Mouse (Mus musculus) adrenal gland, adult 2 months (tissue): Measurements from ENCODE around the gene Zc3h7b. TPM values are rescaled to one million over a fixed set of nuclear protein-coding genes. Genes with fewer than 3 reads are reported as not detected.
A peak's percentile ranks its signal among the peaks of the same experiment; 100 is the strongest.

Source experiments
- DNase-seq: peaks from one replicate; pipeline ENCODE4 v3.0.0; 2021
- polyA plus RNA-seq: library from polyadenylated mRNA; depleted of rRNA; stranded (reverse); fragments of >200 nt; gene quantifications from 2 replicates; pipeline ENCODE4 v1.2.3, GENCODE M21; 2012
- total RNA-seq, 2 experiments: library from RNA; stranded (reverse); gene quantifications; 2 replicates each; pipeline ENCODE4 v1.2.3; 2021

The Zc3h7b gene
- total and polyA plus RNA-seq, 3 experiments: 60.6 to 87.9 (median 62.9) TPM

DNA sequence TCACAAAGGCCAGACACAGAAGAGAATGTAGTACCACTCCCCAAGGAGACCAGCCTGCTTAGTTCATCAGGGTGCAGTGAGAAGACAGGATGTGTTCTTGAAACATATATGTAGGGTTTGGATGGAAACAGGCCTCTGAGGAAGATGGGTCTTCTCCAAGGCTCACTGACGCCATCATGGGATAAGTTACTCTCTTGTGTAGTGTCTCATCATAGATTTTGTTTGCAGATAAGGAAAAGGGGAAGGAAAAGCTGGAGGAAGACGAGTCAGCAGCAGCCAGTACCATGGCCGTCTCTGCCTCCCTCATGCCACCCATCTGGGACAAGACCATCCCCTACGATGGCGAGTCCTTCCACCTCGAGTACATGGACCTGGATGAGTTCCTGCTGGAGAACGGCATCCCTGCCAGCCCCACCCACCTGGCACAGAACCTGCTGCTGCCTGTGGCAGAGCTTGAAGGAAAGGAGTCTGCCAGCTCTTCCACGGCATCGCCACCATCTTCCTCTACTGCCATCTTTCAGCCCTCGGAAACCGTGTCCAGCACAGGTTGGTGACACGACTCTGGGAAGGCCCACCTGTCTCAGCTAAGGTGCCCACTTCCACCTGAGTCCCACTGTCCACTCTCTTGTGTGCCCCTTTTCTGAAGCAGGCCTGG, 70.0 kb downstream of the Zc3h7b start:
- peak; percentile 31 for DNase-seq

DNA sequence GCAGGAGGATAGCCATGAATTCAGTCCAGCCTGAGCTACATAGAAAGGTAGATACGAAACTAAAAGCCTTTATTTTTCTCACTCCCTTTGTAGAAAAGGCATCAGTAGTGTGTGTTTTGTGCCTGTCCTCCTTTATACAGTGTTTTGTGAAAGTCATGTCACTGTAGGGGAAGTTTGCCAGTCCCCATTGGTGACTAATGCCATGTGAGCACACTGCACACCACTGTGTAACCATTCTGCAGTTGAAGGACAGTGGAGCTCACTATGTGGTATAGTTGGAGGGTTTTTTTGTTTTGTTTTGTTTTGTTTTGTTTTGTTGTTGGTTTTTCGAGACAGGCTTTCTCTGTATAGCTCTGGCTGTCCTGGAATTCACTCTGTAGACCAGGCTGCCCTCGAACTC, 73.5 kb downstream of the Zc3h7b start:
- peak; percentile 52 for DNase-seq

DNA sequence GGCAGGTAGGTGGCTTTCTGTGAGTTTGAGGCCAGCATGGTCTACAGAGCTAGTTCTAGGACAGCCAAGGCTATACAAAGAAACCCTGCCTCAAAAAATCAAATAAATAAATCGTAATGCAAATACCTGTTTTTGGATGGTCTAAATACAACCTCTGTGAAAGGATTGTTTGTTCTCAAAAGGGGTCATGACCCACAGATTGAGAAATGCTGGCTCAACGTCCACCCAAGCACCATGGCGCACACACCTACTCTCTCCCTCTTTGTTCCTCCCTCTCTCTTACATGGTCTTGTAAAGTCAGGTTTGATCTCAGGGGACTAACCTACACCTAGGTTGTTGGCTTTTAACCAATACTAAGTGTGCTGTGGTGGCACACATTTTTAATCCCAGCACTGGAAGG, 77.8 kb downstream of the Zc3h7b start:
- no peak for DNase-seq

DNA sequence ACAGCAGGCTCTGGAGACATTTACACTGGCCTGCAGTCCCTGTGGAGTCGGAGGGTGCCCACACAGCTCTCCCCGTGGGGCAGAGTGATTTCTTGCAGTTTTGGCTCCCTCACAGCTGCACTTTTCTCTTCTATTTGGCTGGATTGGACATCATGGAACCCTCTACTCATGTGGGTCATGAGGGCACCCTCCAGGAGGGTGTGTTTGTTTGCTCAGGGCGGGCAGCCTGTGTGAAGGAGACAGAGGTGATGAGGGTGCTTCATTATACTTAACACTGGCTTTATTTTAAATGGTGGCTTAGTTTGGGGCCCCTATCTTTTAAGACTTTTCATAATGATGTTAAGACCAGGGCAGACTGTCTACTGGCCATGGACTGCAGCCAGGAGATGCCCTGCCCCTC, 80.0 kb downstream of the Zc3h7b start:
- no peak for DNase-seq

DNA sequence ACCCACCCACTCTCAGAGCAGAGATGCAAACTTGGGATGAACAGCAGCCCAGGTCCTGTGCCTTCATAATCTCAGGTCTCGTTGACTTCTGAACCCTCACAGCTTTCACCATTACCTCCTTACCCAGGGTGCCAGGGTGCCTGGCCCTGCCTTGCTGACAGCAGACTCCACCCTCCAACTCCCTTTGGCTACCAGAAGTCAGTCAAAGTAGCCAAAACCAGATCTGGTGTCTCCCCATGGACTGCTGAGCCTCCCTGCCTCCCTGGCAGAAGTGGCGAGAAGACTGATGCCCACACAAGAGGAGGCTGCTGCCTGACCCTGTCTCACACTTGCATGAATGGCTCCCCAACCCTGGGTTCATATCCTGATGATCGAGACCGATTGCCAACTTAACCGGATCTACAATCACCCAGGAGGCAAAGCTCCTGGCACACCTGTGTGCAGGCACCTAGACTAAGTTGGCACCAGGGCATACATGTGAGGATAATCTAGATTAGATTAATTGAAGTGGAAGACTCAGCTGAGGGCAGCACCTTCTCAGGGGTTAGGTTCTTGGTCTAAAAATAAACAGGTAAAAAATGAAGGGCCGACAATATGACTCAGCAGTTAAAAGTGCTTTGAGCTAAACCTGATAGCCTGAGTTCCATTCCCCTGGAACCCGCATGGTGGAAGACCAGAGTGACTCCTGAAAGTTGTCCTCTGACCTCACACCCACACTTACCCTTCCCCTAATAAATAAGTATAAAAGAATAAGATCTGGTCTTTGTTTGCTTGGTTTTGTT, 83.8 kb downstream of the Zc3h7b start:
- no peak for DNase-seq

DNA sequence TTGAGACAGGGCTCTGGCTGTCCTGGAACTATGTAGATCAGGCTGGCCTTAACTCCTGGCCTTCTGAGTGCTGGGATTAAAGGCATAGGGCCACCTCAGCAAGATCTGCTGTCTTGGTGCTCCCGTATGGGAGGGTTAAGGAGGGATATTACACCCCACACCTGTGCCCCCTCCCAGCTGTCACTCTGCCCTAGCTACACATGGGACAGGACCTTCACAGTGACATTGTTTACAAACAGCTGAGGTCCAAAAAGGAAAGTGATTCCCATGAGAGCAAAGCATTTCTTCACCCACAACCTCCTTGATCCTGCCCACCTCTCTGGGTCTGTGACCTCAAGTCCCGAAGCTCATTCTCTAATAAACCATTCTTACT, 84.3 kb downstream of the Zc3h7b start:
- DNase-seq: no peak

DNA sequence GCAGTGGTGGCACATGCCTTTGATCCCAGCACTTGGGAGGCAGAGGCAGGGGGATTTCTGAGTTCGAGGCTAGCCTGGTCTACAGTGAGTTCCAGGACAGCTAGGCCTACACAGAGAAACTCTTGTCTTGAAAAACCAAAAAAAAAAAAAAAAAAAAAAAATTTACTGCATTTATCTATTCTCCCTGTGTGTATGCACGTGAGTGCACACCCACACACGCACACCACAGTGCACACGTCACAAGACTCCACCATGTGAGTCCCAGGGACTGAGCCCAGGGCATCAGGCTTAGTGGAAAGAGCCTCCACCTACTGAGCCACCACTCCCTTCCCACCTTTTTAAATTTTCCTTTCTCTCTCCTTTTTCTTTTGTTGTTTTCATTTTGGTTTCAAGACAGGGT, 85.7 kb downstream of the Zc3h7b start:
- DNase-seq: no peak

DNA sequence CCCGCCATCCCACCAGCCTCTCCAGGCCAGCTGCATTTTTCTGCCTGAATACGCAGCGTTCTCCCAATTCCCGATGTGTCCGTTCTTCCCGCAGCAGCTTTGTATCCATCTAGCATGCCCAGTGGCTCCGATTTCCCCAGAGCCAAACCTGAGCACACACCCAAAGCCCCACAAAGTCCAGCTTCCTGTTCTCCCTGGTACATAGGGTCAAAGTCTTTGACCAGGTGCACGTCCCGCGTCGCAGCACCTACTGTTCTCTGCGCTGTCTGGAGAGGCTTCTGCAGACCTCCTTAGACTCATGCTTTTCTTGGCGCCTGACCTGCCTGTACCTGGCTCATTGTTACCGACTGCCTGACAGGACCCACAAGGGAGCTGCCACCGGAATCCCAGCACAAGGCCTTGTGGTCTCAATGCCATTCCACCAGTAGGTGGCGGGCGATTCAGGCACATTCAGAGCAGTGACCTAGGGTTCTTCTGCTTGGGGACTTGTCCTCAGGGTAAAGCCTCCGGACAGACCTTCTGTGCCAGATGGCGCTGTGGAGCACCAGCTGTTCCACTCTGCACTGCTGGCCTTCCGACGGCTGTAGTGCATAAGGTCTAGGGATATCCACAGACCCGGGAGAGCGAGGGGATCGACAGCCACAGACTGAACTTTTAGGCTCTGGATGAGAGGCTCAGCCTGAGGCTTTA, 86.4 kb downstream of the Zc3h7b start:
- DNase-seq: peak; percentile 94

DNA sequence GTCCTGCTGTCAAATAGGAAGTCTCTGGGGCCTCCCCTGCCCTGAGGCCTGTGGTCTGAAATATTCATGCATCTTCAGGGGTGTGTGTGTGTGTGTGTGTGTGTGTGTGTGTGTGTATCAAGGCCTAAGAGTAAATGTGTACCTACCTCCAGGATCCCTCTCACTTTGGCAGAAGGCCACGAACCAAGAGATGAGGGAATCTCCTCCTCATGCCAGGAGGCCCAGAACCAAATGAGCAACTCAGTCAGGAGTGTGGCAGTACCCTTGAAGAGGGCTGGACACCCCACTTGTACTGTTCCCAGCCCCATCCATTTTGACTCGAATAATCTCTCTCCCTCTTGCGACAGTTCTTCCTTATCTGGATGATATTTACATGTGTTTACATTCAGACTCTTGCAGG, 87.4 kb downstream of the Zc3h7b start:
- no peak for DNase-seq

DNA sequence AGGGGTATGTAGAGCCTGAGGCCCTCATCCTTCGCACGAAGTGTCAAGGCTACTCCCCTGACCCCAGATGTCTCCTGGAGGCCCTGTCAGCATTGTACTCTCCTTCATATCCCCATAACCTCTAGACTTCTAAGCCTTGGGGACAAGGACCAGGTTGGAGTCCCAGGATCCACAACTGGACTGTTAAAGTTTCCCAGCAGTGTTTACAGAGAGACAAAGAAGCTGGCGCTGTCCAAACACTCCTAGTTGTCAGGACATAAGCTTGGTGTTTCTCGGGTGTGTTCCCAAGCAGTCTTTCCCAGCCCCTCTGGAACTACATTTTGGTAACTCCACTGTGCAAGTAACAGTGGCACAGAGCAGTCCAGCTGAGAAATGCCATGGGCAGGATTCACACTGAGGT, 88.6 kb downstream of the Zc3h7b start:
- no peak for DNase-seq

DNA sequence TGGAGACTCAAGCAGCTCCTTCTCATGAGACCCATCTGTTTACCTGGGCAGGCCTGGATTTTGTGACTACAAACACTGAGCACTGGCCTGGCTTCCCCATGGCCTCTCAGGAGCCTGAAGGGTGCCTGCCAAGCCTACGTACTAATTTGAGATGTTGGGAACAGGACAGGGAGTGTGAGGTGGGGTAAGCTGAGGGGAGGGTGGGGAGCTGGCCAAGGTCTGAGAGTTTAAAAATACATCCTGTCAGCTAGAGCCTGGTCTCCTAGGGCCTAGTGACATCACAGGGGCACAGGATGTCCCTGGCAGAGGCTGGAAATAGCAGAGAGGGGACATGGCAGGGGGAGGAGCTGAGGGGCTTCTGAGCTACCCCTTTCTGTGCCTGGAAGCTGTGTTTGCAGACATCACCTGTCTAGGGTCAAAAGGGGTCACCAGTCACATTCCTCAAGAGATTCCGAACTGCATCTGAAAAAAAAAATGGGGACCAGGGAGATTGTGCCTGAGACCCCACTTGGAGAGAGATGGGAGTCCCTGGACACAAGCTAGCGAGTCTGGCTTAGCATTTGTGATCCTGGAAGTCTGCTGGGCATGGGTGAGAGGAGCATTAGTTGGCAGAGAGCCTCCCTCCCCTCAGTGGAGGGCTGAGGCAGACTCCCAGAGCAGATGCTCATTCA, 89.4 kb downstream of the Zc3h7b start:
- no peak for DNase-seq

DNA sequence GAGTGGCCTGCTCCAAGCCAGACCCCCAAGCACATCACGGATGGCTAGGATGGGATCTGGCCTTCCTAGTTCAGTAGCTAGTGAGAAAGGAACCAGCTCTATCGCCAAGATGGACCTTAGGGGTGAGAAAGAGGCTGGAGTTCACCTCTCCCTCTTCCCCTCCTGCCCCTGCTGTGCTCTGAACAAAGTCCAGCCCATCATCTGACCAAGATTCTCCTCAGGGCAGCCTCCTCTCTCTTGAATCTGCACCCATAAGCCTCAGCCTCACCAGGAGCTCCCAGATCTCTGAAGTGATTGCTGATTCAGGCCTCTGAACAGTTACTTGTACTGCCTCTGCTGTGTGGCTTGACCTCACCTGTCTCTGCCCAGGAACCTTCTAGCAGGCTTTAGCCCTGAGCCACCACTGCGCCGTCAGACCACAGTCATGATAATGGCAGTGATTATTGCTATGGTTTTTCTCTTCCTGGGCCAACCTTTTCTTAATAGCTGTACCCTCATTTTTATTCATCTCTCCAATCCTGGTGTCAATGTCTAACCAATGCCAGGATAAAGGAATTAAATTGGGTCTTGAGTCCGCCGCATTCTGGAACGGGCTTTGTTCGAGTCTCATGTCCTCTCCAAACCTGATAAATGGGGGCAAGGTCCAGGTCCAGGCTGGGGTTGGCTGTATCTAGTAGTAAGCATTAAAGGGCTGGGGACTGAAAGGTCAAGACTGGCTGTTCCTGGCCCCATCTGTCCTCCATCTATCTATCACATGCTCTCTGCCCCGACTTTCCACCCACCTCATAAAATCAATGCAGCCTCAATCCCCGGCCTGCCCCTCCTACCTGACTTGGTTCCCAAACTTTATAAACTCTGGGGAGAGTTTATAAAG, 90.4 kb downstream of the Zc3h7b start:
- DNase-seq: no peak

DNA sequence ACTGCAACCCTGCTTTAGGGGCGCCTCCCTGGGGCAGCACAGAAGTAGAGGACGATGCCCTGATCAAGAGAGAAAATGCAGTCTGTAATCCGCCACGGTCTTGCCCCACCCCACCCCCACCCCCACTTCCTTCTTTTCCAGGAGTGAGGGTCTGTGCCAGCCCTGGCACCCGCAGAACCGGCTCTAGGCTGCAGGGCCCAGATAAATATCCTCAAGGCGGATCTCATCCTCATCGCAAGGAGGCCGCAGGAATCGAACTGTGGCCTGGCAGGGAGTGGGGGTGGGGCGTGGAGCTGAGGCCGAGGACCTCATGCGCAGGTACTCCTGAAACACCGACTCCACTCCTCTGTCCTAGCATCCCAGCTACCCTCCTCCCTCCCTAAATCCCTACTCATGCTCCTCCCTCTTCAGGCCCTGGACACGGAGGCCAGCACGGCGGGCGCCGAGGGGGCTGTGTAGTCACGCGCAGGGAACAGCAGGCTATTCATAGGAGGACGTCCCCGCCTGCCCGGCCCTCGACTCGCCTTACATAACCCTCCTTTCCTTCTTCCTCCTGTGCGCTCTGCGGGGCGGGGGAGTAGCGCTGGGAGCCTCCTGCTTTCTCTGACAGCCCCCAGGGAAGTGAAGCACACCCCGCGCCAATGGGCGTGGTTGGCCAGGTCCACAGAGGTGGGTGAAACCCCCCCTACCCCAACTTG, 91.4 kb downstream of the Zc3h7b start:
- peak; percentile 86 for DNase-seq

DNA sequence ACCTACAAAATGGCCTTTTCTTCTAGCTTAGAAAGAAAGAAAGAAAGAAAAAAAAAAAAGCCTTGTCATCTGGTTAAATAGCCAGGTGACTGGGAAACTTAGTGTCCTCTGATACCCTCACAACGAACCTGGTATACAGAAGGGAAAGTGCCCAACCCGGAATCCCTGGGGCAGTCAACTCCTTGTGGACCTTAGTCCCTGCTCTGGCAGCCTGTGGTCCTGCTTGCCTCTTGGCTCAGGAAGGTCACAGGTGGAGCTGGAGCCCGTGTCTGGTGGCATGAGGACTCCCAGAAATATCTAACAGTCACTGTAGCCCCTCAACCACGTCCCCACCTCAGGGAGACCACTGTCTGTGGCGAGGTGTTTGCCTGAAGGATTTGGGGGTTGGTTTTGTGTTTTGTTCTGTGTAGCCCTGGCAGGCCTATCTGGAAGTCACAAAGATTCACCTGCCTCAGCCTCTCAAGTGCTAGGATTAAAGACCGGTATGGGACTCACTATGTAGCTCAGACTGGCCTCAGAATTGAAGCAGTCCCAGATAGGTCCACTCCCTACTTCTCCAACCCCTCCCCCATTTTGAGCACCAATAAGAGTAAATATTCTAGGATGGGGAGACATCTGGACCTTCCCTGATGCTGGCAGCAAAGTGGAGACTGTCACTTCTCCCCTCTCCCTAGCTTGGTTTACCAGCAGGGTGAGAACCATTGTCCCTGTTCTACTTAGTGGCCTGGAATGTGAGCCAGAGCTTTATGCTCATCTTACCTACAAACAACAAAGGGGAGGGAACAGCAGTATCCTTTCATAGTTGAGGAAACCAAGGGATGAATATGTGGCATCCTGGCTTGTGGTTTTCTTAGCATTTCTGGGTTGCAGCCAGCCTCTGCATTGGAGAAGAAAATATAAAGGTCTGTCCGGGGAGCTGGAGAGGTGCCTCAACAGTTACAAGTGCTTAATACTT, 92.4 kb downstream of the Zc3h7b start:
- DNase-seq: no peak

DNA sequence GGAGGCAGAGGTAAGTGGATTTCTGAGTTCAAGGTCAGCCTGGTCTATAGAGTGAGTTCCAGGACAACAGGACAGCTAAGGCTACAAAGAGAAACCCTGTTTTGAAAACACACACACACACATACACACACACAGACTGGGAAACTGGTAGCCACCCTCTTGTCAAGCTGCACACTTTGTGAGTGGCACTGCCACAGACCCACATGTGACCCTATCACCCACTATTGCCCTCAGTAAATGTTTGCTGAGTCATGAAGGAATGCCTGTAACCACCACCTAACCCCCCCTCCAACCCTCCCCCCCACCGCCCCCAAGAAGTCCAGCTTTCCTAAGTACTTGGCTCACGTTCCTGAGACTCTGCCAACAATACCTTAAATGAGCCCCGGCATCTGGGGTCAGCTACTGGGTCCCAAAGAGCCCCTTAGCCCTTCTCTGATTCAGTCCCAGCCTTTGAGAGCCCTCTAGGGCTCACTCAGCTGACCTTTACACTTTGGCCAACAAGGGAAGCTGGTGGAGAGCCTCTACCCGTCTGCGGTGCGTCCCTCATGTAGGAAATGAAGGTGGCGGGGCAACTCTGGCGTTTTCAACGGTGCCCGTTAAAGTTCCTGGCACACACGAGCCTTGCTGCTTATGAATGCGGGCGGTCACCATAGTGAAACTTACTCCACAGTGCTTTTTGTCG, 93.8 kb downstream of the Zc3h7b start:
- DNase-seq: no peak

DNA sequence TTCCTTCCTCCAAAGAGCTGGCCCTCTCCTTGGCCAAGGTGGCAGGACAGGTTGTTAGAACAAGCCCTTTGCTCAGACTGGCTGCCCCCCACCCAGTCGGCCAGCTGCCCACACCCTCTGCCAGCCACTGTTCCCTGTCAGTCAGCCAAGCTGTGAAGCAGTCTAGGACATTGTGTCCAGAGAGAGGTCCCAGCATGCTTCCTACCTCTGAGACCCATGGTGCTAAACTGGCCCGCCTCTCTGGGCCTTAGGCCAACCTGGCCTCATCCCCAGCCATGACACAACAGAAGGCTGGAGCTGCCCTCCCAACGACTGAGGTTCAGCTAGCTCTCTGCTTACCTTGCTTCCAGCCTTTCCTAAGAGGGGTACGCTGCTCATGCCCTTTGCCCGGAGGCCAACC, 94.8 kb downstream of the Zc3h7b start:
- DNase-seq: peak; percentile 93

DNA sequence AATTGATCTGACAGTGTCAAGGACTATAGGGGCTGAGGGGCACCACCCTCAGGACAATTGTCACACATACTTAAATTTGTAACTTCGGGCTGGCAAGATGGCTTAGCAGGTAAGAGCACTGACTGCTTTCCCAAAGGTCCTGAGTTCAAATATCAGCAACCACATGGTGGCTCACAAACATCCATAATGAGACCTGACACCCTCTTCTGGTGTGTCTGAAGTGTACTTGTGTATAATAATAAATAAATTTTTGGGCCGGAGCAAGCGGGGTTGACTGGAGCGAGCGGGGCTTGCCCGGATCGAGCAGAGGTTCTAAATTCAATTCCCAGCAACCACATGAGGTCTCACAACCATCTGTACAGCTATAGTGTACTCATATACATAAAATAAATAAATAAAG, 95.4 kb downstream of the Zc3h7b start:
- no peak for DNase-seq

DNA sequence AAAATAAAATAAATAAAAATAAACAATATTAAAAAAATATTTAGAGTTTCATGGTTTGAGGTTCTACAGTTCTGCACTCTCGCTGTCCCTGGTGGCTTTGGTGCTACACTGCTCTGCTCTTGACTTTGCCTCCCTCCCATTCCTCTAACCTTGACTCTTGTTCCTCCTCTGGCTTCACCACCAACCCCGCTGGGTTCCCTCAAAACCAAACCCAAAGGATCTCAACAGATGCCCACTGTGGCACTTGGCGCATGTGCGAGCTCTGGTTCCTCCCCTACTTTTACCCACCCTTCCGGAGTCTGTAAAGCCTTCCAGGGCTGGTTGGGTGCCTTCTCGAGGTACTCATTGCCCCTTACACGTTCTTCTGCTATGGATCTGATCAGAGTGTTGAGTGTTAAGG, 97.4 kb downstream of the Zc3h7b start:
- no peak for DNase-seq

DNA sequence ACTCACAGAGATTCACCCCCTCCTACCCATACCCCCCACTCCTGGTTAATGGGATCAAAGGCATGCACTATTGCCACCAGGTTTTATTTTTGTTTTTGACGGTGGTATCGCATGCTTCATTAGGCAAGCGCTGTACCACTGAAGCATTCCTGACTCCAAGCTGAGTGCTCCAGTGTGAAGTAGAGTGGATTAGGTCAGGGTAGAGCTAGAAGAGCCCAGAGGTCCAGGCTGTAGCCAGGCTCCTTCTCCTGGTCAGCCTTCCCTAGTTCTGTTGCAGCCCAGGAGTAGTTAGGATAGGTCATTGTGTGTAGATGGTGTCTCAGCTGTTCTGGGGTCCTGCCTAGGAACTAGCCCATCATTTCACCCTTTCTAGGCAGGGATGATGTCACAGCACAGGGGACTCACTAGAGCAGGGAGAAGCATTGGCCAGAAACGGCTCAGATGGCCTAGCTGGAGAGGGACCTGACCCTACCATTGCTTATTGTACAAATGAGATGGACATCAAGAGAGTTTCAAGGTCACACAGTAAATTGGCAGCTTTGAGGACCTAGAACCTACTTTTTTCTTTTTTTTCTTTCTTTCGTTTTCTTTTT, 100.3 kb downstream of the Zc3h7b start:
- DNase-seq: peak; percentile 50
